Mouse (Mus musculus) stomach, adult 2 months (tissue): ENCODE measurements around the gene Ssxa1. TPM values are rescaled to one million over a fixed set of nuclear protein-coding genes. Genes with fewer than 3 reads are reported as not detected.

Experiments
- polyA plus RNA-seq: library from polyadenylated mRNA; depleted of rRNA; stranded (reverse); fragments of >200 nt; gene quantifications from 2 replicates; pipeline ENCODE4 v1.2.3, GENCODE M21; 2012; rRNA removed

The Ssxa1 gene
- not detected in 2 replicates for polyA plus RNA-seq

DNA sequence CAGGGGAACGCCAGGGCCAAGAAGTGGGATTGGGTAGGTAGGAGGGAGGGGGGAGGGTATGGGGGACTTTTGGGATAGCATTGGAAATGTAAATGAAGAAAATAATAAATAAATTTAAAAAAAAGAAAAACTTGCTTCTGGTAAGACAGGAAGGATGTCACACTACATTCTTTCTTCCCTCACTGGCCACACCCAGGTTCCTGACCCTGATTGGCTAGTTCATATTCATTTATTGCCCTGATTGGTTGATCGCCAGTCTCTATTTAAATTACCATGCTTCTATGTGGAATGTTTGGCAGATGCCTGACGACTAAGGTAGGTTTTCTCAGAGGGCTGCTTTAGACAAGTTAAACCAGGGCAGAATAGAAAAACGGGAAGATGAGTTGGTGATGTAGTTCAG is at the start of gene Ssxa1:
Gene Ssxa1, plus strand, starts transcription at position 301 of the 400 bp plus-strand sequence.

DNA sequence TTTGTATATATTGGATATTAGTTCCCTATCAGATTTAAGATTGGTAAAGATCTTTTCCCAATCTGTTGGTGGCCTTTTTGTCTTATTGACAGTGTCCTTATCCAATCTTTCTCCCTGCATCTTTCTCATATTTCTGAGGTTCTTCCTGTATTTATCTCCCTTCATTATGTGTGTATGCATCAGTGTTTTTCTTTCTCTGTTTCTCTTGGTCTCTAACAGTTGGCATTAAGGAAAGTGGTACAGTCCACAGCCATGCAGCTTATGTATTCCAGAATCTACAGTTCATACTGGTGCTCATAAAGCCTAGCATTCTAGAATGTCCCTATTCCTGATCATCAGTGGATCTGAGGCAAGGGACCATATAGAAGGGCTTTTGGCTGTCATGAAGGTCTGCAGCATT is 47.5 kb upstream of the Ssxa1 start, which contains the start of gene Spaca5:
Gene Spaca5, plus strand, starts transcription at position 301 of the 400 bp plus-strand sequence.

DNA sequence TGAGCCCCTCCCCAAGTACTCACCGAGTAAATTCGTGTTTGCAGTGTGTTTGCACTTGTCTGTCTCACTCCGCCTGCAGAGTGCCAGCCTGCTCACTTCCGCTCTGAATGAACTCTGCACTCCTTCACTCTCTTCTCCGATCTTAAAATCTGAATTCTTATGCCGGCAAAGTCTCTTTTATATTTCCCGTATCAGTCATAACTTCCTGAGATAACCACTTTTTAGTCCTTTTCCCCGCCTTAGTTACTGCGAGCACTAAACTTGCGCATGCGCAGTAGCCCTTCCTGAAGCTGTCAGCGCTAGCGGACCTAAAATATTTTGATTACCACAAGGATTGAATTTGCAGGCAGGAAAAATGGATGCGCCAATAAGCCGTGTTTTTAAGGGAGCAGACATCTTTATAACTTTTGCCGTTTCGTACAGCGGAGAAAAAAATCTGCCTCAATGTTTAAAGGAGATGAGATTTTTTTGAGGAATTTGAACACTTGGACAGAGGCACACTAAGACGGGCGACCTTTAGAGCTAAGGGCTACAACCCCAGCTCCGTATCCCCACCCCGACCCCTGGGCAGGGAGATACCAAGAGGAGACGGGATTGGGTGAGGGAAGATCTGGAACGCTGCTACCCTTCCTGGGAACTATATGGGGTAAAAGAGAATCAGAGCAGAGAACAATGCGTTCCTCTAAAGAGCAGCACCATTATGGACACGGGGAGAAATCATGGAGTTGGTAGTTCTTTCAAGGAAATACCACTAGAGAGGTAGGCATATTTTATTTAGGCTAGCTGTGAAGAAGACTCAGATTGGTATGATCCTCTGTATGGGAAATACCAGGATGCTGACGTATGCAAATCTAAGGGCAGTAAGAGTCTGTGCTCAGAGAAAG is 26.4 kb upstream of the Ssxa1 start, which contains the start of gene Zfp300:
Gene Zfp300, minus strand, starts transcription at position 545 of the 884 bp plus-strand sequence.

Other genes starting within 250 kb of the Ssxa1 start
- 7.8 and 12.1 TPM in 2 replicates for gene Timp1, start 245.7 kb upstream of the Ssxa1 start, polyA plus RNA-seq
- gene Syn1, start 194.8 kb upstream of the Ssxa1 start, polyA plus RNA-seq: 1.1 and 1.7 TPM in 2 replicates
- 8.2 and 9.0 TPM in 2 replicates for gene Cfp, start 184.3 kb upstream of the Ssxa1 start, polyA plus RNA-seq
- gene Elk1, start 165.2 kb upstream of the Ssxa1 start, polyA plus RNA-seq: 4.6 and 6.6 TPM in 2 replicates
- gene Uxt, start 153.8 kb upstream of the Ssxa1 start, polyA plus RNA-seq: 3.9 and 4.4 TPM in 2 replicates
- 0.02 and 0.11 TPM in 2 replicates for gene Zfp182, start 53.5 kb upstream of the Ssxa1 start, polyA plus RNA-seq
- not detected in 2 replicates for gene Spaca5, start 47.4 kb upstream of the Ssxa1 start, polyA plus RNA-seq
- gene Zfp300, start 26.3 kb upstream of the Ssxa1 start, polyA plus RNA-seq: 0.02 TPM in 1 of 2 replicates, not detected in the other
- gene Gm21876, start 59.8 kb downstream of the Ssxa1 start, polyA plus RNA-seq: not detected in 2 replicates